In the genomic region with DNA sequence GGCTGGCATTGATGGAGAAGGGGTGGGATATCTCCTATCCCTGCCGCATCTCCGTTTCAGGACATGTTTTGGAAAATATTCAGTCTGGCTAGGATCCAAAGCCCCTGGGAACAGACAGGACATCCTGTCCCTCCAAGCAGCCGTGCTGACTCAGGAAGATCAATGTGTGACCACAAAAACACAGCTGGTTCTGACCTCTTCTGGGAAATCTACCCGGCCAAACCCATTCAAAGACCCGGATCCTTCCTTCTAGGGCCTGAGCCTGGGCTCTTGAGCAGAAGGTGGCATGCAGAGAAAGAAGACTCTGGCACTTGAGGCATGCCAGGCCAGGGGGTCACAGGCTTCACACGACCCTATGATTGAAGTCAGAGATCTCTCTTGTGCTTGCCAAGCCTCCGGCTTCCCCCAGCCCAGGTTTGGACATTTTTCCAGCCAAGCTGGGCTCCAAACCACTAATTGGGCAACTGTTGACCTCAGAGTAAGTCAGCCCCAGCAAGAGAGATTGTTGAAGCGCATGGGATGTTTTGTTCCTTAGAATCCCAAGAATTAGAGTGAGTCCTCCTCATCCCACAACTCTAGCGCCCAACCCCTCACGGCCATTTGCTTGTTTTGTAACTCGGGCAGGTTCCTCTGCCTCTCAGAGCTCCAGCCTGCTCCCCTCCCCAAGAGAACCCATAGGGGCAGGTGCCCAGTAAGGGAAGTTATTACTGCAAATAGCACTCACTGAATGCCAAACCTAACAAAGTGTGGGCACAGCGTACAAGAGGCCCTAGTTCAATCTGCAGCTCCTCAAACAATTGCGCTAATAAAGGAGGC, we compare ENCODE assay signal across 9 mouse cellular contexts. TPM values are rescaled to one million over a fixed set of nuclear protein-coding genes. Genes with fewer than 3 reads are reported as not detected.
DNase-seq lines count a peak whose midpoint lies in the region; ATAC-seq and TF ChIP-seq lines count a peak whose summit lies in the region.
"Had no signal": no experiment of that assay in that cellular context is flagged by ENCODE, and none has a peak within 500 bp of the region (broad histone marks: within the 10 kb centered on the region; RNA-seq: fewer than 3 reads in every experiment).

No protein-coding gene starts in this region.

- H3K4me2 ChIP-seq in embryonic facial prominence, embryonic 14.5 days (ENCODE audit: low read depth, low read length) = no peak overlapping the region
- H3K4me2 ChIP-seq in lung, embryonic 15.5 days = no peak overlapping the region

- no peaks in the 10 kb centered on the region for H3K9me3 ChIP-seq in embryonic facial prominence, embryonic 14.5 days (ENCODE audit: control insufficient read depth, low read length)
- H3K9me3 ChIP-seq in lung, embryonic 15.5 days = no peaks in the 10 kb centered on the region
- no peaks in the 10 kb centered on the region for H3K9me3 ChIP-seq in forebrain, embryonic 10.5 days
- H3K9me3 ChIP-seq: G1E had no signal

- ATAC-seq in embryonic facial prominence, embryonic 14.5 days (ENCODE audit: low read depth) = no peak
- ATAC-seq in lung, embryonic 15.5 days (ENCODE audit: borderline replicate concordance, extremely low read depth, low FRiP score, low TSS enrichment) = peak; percentile 68; the same call in 1 of the 2 replicates

- peak overlapping the region; percentile 65; the same call in 1 of the 2 replicates for H3K27ac ChIP-seq in layer of hippocampus, adult 2 months
- H3K27ac ChIP-seq in embryonic facial prominence, embryonic 14.5 days (replicated peaks; ENCODE audit: low read depth, low read length) = no peak overlapping the region
- peak overlapping the region; percentile 78 for H3K27ac ChIP-seq in lung, embryonic 15.5 days
- no peak overlapping the region for H3K27ac ChIP-seq in forebrain, embryonic 10.5 days

- 70% methylated on average over 13 of the region's 13 CpGs for WGBS in embryonic facial prominence, embryonic 14.5 days
- WGBS in lung, embryonic 15.5 days = 41% methylated on average over 13 of the region's 13 CpGs
- WGBS in forebrain, embryonic 10.5 days = 82% methylated on average over 13 of the region's 13 CpGs

- no peak for DNase-seq in layer of hippocampus, adult 2 months (ENCODE audit: low spot score in 2 of 2)
- DNase-seq in layer of hippocampus, adult 8-10 months (ENCODE audit: low spot score in 2 of 2) = no peak
- peak; percentile 54 for DNase-seq in embryonic facial prominence, embryonic 14.5 days (ENCODE audit: low spot score)
- peak; percentile 65 for DNase-seq in heart, postnatal 4 days
- DNase-seq in forebrain, embryonic 10.5 days (ENCODE audit: extremely low spot score, low spot score) = no peak
- DNase-seq in thymus, postnatal 10 days (ENCODE audit: low spot score in 2 of 2) = no peak
- DNase-seq in thymus, postnatal 0 days (ENCODE audit: low spot score) = no peak

- TF ChIP-seq CTCF in layer of hippocampus, adult 2 months (conservative IDR thresholded peaks at IDR 0.05) = no peak

- no peak overlapping the region for H3K4me3 ChIP-seq in layer of hippocampus, adult 2 months
- H3K4me3 ChIP-seq in embryonic facial prominence, embryonic 14.5 days (ENCODE audit: low read depth, low read length) = no peak overlapping the region
- no peak overlapping the region for H3K4me3 ChIP-seq in lung, embryonic 15.5 days
- H3K4me3 ChIP-seq in forebrain, embryonic 10.5 days = no peak overlapping the region

- no peaks in the 10 kb centered on the region for H3K36me3 ChIP-seq in embryonic facial prominence, embryonic 14.5 days (ENCODE audit: control insufficient read depth, insufficient read depth, low read length)
- no peaks in the 10 kb centered on the region for H3K36me3 ChIP-seq in lung, embryonic 15.5 days
- no peaks in the 10 kb centered on the region for H3K36me3 ChIP-seq in forebrain, embryonic 10.5 days (replicated peaks)
- H3K36me3 ChIP-seq: G1E had no signal

- no peaks in the 10 kb centered on the region for H3K27me3 ChIP-seq in embryonic facial prominence, embryonic 14.5 days (replicated peaks; ENCODE audit: control insufficient read depth, insufficient read depth, low read length)
- H3K27me3 ChIP-seq in lung, embryonic 15.5 days = no peaks in the 10 kb centered on the region
- H3K27me3 ChIP-seq in forebrain, embryonic 10.5 days (ENCODE audit: poor library complexity, severe bottlenecking) = no peaks in the 10 kb centered on the region

- no peaks in the 10 kb centered on the region for H3K4me1 ChIP-seq in embryonic facial prominence, embryonic 14.5 days (ENCODE audit: control insufficient read depth, insufficient read depth, low read length)
- peaks cover 15% of the 10 kb centered on the region for H3K4me1 ChIP-seq in lung, embryonic 15.5 days
- no peaks in the 10 kb centered on the region for H3K4me1 ChIP-seq in forebrain, embryonic 10.5 days

- no peak overlapping the region for H3K9ac ChIP-seq in embryonic facial prominence, embryonic 14.5 days (ENCODE audit: low read depth, low read length)
- no peak overlapping the region for H3K9ac ChIP-seq in lung, embryonic 15.5 days

RNA-seq across cellular contexts. Expression of gene Ttpal, which starts 5.8 kb away (rescaled TPM):
- 10 to 100 TPM; 49.0 to 50.4 TPM for total RNA-seq in layer of hippocampus, adult 2 months (2021)
- 10 to 100 TPM; 48.2 to 50.3 (median 49.2) TPM for total RNA-seq in layer of hippocampus, adult 8-10 months (2022)
- 40.6 and 46.2 TPM in 2 replicates for polyA plus RNA-seq in embryonic facial prominence, embryonic 14.5 days (2014; fragmentation: Nextera tagmentation; extraction: Ambion mirVana)
- total RNA-seq in heart, postnatal 4 days (2021) = 10 to 100 TPM; 13.1 to 14.0 TPM
- polyA plus RNA-seq in lung, embryonic 15.5 days (2015; fragmentation: Nextera tagmentation; extraction: Ambion mirVana) = 29.7 and 30.4 TPM in 2 replicates
- 32.3 and 34.5 TPM in 2 replicates for polyA plus RNA-seq in forebrain, embryonic 10.5 days (2016; fragmentation: Nextera tagmentation; extraction: Ambion mirVana)
- 33.0 and 34.4 TPM in 2 replicates for polyA plus RNA-seq in thymus, postnatal 0 days (2015; fragmentation: Nextera tagmentation; extraction: Ambion mirVana)

RNA-seq across cellular contexts. Expression of gene Serinc3, which starts 48.7 kb away (rescaled TPM):
- total RNA-seq in layer of hippocampus, adult 2 months (2021) = 100 to 1,000 TPM; 198 to 204 TPM
- total RNA-seq in layer of hippocampus, adult 8-10 months (2022) = 100 to 1,000 TPM; 201 to 242 (median 213) TPM
- 43.0 and 53.0 TPM in 2 replicates for polyA plus RNA-seq in embryonic facial prominence, embryonic 14.5 days (2014; fragmentation: Nextera tagmentation; extraction: Ambion mirVana)
- total RNA-seq in heart, postnatal 4 days (2021) = 100 to 1,000 TPM; 239 to 253 TPM
- polyA plus RNA-seq in lung, embryonic 15.5 days (2015; fragmentation: Nextera tagmentation; extraction: Ambion mirVana) = 55.8 and 59.1 TPM in 2 replicates
- polyA plus RNA-seq in forebrain, embryonic 10.5 days (2016; fragmentation: Nextera tagmentation; extraction: Ambion mirVana) = 22.1 and 24.1 TPM in 2 replicates
- polyA plus RNA-seq in thymus, postnatal 0 days (2015; fragmentation: Nextera tagmentation; extraction: Ambion mirVana) = 74.1 and 74.4 TPM in 2 replicates

Comparison
In these comparisons a context has a peak if more than half of its experiments do, and no peak if none do; other contexts are left out.
1. DNase-seq: peak in embryonic facial prominence, embryonic 14.5 days (single experiment) and heart, postnatal 4 days (single experiment); none in layer of hippocampus, adult 2 months (0 of 2), layer of hippocampus, adult 8-10 months (0 of 2), forebrain, embryonic 10.5 days (single experiment), thymus, postnatal 10 days (0 of 2) and thymus, postnatal 0 days (single experiment).
2. H3K27ac ChIP-seq: peak in layer of hippocampus, adult 2 months (single experiment) and lung, embryonic 15.5 days (single experiment); none in embryonic facial prominence, embryonic 14.5 days (single experiment) and forebrain, embryonic 10.5 days (single experiment).